Mouse (Mus musculus) left cerebral cortex, postnatal 36 days (tissue): ENCODE data around the gene Ptpn3. TPM values are rescaled to one million over a fixed set of nuclear protein-coding genes. Genes with fewer than 3 reads are reported as not detected.

ENCODE experiments used
- DNase-seq, 2 experiments: peaks; one replicate each; pipeline ENCODE4 v3.0.0; 2021 to 2022; ENCODE audit warnings: low spot score in 2 of 2, mixed read lengths in 1 of 2
- intact Hi-C: fragments of 180-260 bp; cut with DNase I; formaldehyde crosslinking; loops from one replicate; pipeline ENCODE4 v1.15.1; 2025
- total RNA-seq, 2 experiments: library from RNA; stranded (reverse); gene quantifications; 2 replicates each; pipeline ENCODE4 v1.2.3; 2021

Gene Ptpn3
- total RNA-seq, 2 experiments from 2014 or later: 61.6 to 63.8 TPM

- DNase-seq: no peak
- intact Hi-C loops: no loop called here
Measured at GRCm38 (mm10) chr4:57191543-57192283, 109.9 kb downstream of the Ptpn3 start.

GRCm38 (mm10) chr4:57189881-57190280, 111.8 kb downstream of the Ptpn3 start:
- no peak for DNase-seq
- intact Hi-C loops: no loop called here

- intact Hi-C loops: no loop called here
- no peak for DNase-seq
Measured at GRCm38 (mm10) chr4:57186035-57186434, 115.6 kb downstream of the Ptpn3 start.

GRCm38 (mm10) chr4:57185462-57185861, 116.2 kb downstream of the Ptpn3 start:
- no peak for DNase-seq
- intact Hi-C loops: no loop called here

DNA sequence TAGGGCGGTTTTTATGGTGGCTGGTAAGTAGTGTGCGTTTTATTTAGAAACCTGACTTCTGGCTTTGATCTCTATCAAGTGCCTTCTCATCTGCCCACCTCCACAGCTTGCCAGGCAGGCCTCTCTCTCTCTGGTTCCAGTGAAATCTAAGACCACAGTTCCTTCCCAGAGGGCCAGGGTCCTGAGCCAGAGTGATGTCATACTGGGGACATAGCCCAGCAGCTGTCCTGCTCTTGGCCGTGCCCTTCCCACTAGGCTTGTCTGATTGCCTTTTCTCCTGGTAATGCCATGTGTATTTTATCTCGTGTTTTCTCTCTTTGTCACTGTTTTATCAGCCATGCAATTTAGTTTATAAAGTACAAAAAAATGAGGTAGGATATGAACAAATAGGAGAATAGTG, 118.1 kb downstream of the Ptpn3 start:
- DNase-seq: no peak
- intact Hi-C loops: no loop called here

- intact Hi-C loops: no loop called here
- no peak for DNase-seq
Measured at GRCm38 (mm10) chr4:57181538-57181937, 120.1 kb downstream of the Ptpn3 start.

GRCm38 (mm10) chr4:57178881-57179280, 122.8 kb downstream of the Ptpn3 start:
- DNase-seq: no peak
- intact Hi-C loops: no loop called here

DNA sequence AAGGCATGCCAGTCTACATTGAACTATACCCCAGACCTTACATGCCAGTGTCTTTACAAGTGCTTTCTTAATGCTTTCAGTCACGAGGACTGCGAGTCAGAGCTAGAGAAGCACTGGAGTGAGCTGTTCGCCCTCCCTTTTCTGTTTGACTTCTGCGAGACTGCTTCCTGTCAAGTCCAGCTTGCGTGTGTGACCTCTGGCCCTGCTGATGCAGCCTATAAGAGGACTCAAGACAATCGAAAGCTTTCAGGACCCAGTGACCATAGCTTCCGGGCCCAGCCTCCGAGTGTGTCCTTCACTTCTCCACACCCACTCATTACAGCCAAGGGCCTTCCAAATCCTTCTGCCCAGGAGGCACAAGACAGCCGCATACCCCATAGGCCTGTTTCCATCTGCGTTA, 126.3 kb downstream of the Ptpn3 start:
- intact Hi-C loops: no loop called here
- no peak for DNase-seq

DNA sequence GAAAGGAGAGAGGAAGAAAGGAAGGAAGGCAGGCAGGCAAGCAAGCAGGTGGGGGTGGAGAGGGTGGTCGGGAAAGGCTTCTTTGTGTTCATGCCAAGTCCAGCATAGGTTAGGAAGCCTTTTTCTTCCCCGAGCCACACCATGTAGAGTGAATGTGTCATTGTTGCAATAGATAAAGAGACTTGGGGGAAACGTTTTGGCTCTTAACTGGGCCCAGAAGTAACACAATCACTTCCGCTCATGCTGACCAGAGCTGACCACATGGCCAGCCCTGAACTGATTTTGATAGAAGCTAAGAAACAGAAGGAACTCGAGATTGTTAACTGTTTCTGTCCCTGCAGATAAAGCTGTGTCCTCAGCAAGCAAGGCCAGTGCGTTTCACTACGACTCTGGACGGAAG, 128.8 kb downstream of the Ptpn3 start:
- intact Hi-C loops: no loop called here

GRCm38 (mm10) chr4:57171817-57172216, 129.8 kb downstream of the Ptpn3 start:
- no peak for DNase-seq
- intact Hi-C loops: no loop called here

More for the DNA sequence above, 128.8 kb downstream of the Ptpn3 start:
- no peak for DNase-seq

- DNase-seq: no peak
- intact Hi-C loops: no loop called here
Measured at GRCm38 (mm10) chr4:57168680-57169079, 133.0 kb downstream of the Ptpn3 start.

- no peak for DNase-seq
- intact Hi-C loops: no loop called here
Measured at GRCm38 (mm10) chr4:57168277-57168676, 133.4 kb downstream of the Ptpn3 start.

DNA sequence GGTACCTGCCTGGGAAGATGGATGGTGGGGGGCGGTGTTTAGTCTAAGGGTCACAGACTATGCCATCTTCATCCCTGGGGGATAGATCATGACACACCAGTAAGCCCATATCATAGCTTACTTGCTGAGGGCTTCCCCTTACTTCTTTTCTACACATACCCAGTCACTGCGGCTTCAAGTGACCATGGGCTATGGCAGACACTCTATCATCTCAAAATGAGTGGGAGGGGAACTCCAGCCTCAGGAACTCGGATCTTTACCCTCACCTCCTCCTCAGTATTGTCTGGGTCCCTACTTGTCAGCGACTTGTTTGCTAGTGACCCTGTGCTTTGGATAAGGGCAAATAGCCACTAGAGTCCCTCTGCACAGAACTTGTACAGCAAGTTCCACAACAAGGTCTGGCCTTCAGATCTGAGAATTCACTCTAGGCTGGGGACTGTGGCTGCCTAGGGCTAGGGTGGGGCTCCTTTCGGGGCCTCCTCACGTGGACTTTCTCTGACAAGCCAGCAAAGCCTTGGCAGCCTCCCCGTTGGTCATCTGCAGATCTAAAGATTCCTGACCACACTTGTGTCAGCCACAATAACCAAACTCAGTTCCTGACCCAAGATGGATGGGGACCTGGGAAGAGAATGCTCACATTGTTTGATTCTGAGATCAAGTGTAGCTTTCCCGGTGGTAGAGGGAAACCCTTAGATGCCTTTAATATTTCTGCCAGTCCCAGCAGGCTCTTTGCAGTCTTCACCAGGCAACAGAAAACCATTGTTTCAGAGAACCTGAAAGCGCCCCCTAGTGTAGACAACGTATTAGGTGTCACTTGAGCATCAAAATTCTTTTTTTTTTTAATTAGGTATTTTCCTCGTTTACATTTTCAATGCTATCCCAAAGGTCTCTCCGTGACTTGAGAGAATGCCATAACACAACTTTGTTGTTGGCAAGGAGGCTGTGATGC, 134.4 kb downstream of the Ptpn3 start:
- intact Hi-C loops: no loop called here
- DNase-seq: no peak

GRCm38 (mm10) chr4:57165654-57166053, 136.0 kb downstream of the Ptpn3 start:
- DNase-seq: no peak
- intact Hi-C loops: no loop called here

DNA sequence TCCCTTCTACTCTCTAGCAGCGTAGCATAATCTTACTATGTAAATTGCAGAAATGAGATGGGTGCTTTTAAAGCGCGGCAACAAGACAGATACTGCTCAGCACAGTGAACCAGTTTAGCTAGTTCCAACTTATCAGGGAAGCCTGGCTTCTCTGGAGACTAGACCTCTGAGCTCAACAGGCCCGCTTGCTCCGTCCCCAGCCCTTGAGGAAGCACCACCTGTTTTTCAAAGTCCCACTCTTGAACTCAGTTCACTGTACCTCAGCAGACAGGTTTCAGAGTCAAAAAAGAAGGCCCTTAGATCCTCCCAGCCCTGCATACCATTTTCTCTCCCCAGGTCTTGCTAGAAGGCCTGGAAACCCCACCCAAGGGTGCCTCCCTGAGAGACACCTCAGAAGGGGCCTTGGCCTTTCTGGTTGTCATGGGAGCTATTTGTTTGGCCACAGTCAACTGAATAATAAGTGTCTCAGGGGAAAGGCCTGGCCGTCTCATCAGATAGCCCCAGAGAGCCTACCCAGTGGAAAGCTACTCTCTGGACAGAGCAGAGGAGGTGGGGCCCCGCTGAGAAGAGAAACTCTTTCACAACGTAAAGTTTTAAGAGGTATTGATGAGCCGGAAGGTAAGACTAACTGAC, 136.9 kb downstream of the Ptpn3 start:
- intact Hi-C loops: no loop called here
- DNase-seq: no peak

DNA sequence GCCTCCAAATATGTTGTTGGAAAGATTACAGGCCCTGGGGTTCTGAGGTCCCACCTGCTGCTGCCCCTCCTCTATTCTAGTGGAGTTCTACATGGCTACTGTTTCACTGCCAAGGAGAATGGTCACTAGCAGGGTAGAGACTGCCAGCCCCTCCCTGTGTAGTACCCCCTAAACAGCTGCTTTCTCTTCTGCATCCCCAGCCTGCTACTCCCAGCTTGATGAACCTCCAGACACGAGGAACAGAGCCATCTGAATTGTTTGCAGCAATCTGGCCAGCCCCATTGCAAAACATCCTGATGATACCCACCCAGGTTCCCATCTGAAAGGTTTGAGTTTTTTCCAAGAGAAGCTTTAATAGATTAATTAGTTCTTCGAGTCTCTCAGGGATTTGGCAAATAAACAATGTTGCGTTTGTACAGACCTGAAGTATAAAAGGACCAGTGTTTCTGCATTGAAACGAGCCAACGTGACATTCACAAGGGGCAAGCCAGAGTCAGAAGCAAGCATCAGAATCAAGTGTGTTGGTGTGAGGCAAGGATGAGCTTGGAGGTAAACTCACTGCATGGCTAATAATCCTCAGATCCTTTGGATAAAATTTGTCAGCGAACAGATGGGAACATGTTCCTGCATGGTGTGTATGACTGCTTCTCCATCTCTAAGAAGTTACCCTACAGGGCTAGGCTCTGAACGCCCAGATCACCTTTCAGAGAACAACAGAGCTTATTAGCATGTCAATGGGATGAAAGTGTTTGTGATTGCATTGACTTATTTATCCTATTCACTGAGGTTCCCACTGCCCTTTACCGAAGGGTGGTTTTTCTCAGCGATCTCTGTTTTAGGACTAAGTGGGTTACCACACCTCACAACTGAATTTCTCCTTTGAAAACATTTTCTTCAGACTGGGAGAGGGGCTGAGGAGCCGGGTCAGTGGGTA, 138.6 kb downstream of the Ptpn3 start:
- DNase-seq: no peak
- intact Hi-C loops: no loop called here

DNA sequence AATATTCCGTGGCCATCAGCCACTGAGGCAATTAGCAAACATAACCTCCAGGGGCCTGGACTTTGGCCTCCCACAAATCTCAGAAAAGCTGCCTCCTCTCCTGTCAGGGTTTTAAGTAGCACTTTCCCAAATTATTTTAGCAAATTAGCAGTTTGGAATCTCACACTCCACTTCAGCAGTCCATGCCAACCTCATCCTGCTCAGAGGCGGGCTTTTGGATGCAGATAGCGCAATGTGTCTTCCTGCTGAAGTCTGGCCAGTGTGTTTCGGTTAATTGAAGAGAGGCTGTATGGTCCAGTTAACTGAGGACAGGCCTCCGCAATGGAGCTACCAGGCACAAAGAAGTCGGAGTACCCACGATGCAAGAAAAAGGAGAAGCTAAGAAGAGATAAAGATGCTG, 141.1 kb downstream of the Ptpn3 start:
- DNase-seq: no peak
- intact Hi-C loops: no loop called here

- intact Hi-C loops: no loop called here
- no peak for DNase-seq
Measured at GRCm38 (mm10) chr4:57156549-57157169, 145.0 kb downstream of the Ptpn3 start.

GRCm38 (mm10) chr4:57153838-57154237, 147.8 kb downstream of the Ptpn3 start:
- no peak for DNase-seq
- intact Hi-C loops: no loop called here
